Mouse (Mus musculus) stomach, embryonic 15.5 days (tissue): ENCODE data around the gene Hmgn2. TPM values are rescaled to one million over a fixed set of nuclear protein-coding genes. Genes with fewer than 3 reads are reported as not detected.

ENCODE experiments used
- ATAC-seq: fragments of 200-750 bp; cut with Nextera tagmentation; 2 replicates; pipeline ENCODE4 v1.8.0; 2017; ENCODE audit warnings: low read depth, moderate number of reproducible peaks, moderate TSS enrichment; ENCODE audit not compliant: insufficient read depth, low FRiP score
- H3K27ac ChIP-seq: fragments of 300-500 bp; sonication (generic); 2 replicates; pipeline ENCODE4 v1.5.1; 2015; ENCODE audit warnings: mild to moderate bottlenecking, inconsistent platforms
- H3K27me3 ChIP-seq: fragments of 300-500 bp; sonication (generic); replicated peaks from 2 replicates; pipeline ENCODE4 v1.6.1; 2015; ENCODE audit warnings: inconsistent platforms
- H3K36me3 ChIP-seq: fragments of 300-500 bp; sonication (generic); 2 replicates; pipeline ENCODE4 v1.6.1; 2015; ENCODE audit warnings: inconsistent platforms
- H3K4me1 ChIP-seq: fragments of 300-500 bp; sonication (generic); 2 replicates; pipeline ENCODE4 v1.6.1; 2015; ENCODE audit warnings: inconsistent platforms
- H3K4me2 ChIP-seq: fragments of 300-500 bp; sonication (generic); 2 replicates; pipeline ENCODE4 v1.6.1; 2015; ENCODE audit warnings: mild to moderate bottlenecking, inconsistent platforms
- H3K4me3 ChIP-seq: fragments of 300-500 bp; sonication (generic); replicated peaks from 2 replicates; pipeline ENCODE4 v1.5.1; 2015; ENCODE audit warnings: inconsistent platforms
- H3K9ac ChIP-seq: fragments of 300-500 bp; sonication (generic); 2 replicates; pipeline ENCODE4 v1.6.1; 2015; ENCODE audit warnings: inconsistent platforms
- H3K9me3 ChIP-seq: fragments of 300-500 bp; sonication (generic); 2 replicates; pipeline ENCODE4 v1.6.1; 2016; ENCODE audit warnings: inconsistent platforms
- WGBS: fragments of 180-500 bp; shearing (Covaris S2); methylation state at CpG from one replicate; pipeline ENCODE4 v1.1.7; 2015; 5-methylcytosine and 5-hydroxymethylcytosine counted together
- polyA plus RNA-seq: library from polyadenylated mRNA; unstranded; fragments of >200 nt; fragmentation: Nextera tagmentation; extraction: Ambion mirVana; gene quantifications from 2 replicates; pipeline ENCODE4 v1.2.1, GENCODE M21; 2015

Hmgn2 gene
- polyA plus RNA-seq, 1 experiment from 2014 or later, result 1,858 TPM

DNA sequence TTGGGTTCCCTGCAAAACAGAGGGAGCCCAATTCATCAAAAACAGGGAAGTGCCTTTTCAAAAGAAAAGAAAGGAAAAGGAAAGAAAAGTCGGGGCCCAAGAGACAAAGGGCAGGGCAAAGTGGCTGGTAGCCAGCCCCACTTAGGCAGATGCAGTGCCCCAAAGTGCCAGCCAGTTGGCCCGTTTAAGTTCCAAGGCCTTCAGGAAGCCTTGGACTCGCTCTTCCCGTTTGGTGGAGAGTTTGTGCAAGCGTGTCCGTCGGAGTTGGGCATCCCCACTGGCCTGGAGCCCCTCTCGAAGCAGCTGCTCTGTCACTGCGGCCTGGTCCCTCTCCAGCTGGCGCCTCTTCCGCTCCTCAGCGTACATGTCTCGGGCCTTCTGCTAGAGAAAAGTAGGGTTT is 2.4 kb upstream of the Hmgn2 start:
- Histone ChIP-seq H3K4me1 (peaks cover 17% of the 10 kb centered on the region), H3K9me3 (no peaks in the 10 kb centered on the region), H3K4me2 (no peak overlapping the region), H3K4me3 (no peak overlapping the region), H3K27ac (no peak overlapping the region), H3K9ac (no peak overlapping the region), H3K36me3 (peaks cover 10% of the 10 kb centered on the region), H3K27me3 (no peaks in the 10 kb centered on the region)
- WGBS, result 88% methylated on average over 13 of the region's 13 CpGs
- ATAC-seq, result no peak

DNA sequence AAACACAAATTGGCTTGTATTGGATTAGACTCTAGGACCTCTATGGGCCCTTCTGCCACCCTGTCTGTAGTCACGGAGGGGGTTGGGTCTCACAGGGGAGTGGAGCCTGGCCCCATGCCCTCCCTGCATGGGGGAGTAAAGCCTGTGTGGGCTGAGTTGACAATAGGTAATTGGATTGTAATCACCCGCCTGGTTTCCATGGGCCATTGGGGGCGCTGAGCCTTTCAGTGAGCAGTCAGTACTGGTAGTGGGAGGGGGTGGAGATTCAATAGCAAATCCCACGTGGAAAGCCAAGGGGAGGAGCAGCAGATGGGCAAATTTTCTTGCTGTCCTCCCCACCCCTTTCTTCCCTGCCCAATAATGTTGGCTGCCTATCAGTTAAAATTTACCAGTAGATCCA is 1.7 kb upstream of the Hmgn2 start:
- no peak overlapping the region for H3K4me2 ChIP-seq
- 45% methylated on average over 4 of the region's 4 CpGs for WGBS
- H3K36me3 ChIP-seq, result peaks cover 11% of the 10 kb centered on the region
- H3K4me3 ChIP-seq, result no peak overlapping the region
- no peaks in the 10 kb centered on the region for H3K27me3 ChIP-seq
- H3K4me1 ChIP-seq, result peaks cover 17% of the 10 kb centered on the region
- H3K9ac ChIP-seq, result no peak overlapping the region
- no peak for ATAC-seq
- H3K27ac ChIP-seq, result no peak overlapping the region
- no peaks in the 10 kb centered on the region for H3K9me3 ChIP-seq

DNA sequence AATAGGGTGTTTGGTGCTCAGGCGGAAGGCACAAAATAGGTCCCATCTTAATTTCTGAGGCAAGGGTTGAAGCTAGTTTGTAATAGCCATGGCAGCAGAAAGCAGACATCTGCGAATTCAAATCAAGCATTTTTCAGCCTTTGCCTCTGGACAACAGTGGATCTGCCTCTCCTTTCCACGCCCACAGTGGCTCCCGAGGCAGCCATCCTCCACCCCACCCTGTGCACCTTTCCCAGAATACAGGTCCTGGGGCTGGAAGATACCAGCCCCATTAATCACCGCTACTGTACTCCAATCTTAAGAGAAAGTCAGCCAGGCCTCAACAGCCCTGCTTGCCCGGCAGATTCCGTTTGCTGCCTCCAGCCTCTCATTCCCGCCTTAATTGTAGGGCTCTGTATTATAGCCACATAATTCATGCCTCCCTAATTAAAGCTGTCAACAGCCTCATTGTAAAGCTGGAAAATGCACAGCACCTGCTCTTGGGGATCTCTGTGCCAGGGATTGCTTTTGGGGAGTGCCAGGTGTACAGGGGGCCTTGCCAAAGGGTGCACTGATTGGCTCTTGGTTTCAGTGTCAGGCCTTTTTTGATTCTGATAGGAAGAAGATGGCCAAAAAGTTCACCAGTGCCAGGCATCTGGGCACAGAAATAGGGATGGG is 792 bp upstream of the Hmgn2 start:
- peaks cover 17% of the 10 kb centered on the region for H3K4me1 ChIP-seq
- peak overlapping the region; percentile 97; the same call in 1 of the 2 replicates for H3K4me2 ChIP-seq
- H3K9ac ChIP-seq, result no peak overlapping the region
- 46% methylated on average over 8 of the region's 8 CpGs for WGBS
- ATAC-seq, result no peak
- H3K4me3 ChIP-seq, result no peak overlapping the region
- no peaks in the 10 kb centered on the region for H3K9me3 ChIP-seq
- peak overlapping the region; percentile 100 for H3K27ac ChIP-seq
- H3K36me3 ChIP-seq, result peaks cover 13% of the 10 kb centered on the region
- H3K27me3 ChIP-seq, result no peaks in the 10 kb centered on the region

DNA sequence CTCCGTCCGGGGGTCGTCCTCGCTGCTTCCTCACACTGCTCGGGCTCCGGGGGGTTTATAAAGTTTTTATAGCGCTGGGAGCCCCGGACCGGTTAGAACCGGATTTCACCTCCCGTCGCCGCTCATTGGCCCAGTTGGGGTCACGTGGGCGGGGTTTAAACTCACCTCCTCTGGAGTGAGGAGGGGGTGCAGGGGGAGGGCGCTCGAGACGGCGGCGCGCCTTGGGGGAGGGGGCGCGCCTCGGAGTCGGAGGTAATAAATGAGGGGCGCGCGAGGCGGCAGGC is 642 bp downstream of the Hmgn2 start:
- under 1% methylated on average over 29 of the region's 29 CpGs for WGBS
- Histone ChIP-seq H3K4me1 (peaks cover 17% of the 10 kb centered on the region), H3K36me3 (peaks cover 22% of the 10 kb centered on the region), H3K4me3 (peak overlapping the region; percentile 75), H3K27ac (peak overlapping the region; percentile 100), H3K9me3 (no peaks in the 10 kb centered on the region), H3K27me3 (no peaks in the 10 kb centered on the region), H3K4me2 (peak overlapping the region; percentile 97), H3K9ac (peak overlapping the region; percentile 92)
- ATAC-seq, result peak; percentile 84

DNA sequence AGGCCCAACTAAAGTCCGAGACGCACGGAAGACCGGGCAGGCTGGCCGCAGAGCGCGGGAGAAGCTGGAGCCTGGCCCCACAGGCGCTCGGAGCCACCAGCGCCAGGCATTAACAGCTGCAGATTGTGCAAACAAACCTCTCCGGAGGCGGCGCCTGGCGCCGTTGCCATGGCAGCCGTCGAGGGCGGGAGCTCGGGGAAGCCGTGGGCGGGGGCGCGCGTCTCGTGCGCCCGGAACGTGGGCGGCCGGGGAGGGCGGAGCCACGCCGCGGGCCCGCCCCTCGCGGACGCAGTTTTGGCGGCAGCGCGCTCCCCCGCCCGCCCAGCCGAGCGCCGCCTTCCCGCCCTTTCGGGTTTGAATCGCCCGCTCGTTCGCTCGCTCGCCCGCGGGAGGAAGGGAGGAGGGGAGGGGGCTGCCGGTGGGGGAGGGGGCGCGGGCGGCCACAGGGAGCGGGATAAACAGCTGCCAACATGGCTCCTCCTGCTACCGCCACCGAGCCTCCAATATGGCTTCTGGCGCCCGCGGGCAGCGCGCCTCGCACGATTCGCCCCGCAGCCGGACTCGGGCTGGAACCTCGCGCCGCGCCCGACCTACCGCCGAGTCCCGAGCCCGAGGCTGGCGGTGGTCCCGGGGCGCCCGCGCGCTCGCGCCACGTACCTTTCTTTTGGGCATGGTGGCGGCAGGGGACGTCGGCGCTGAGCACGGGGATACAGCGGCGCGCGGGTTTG is 1.1 kb downstream of the Hmgn2 start:
- Histone ChIP-seq H3K4me1 (peaks cover 17% of the 10 kb centered on the region), H3K36me3 (peaks cover 22% of the 10 kb centered on the region), H3K4me3 (peak overlapping the region; percentile 75), H3K9ac (peak overlapping the region; percentile 92), H3K9me3 (no peaks in the 10 kb centered on the region), H3K4me2 (peak overlapping the region; percentile 97), H3K27me3 (no peaks in the 10 kb centered on the region), H3K27ac (peak overlapping the region; percentile 100)
- peak; percentile 81 for ATAC-seq
- under 1% methylated on average over 88 of the region's 101 CpGs for WGBS

DNA sequence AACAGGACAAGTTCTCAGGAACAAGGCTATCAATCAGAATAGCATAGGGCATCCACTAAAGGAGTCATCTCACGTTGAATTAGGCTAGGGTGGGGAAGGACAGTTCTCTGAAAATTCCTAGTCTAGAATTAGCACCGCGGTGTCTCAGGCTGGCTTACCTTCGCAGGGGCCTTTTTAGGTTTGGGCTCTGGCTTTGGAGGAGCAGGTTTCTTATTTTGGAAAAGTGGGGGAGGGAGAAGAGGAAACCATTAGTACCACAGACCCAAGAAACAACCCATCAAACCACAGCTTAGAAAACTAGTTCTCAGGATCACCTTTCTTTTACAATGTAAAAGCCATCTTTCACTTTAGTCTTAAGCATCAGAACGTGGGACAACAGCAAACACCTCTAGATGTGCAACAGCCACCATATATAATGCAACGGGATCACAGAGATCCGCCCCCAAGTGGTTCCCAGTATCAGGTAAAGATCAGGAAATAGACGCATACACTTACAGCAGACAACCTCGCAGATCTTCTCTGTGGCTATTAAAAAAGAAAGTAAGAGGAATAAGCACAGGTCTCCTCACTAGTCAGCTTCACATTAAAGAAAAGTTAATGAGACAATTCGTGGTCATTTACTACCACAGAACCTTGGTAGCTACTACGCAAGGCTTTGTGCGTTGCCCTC is 2.0 kb downstream of the Hmgn2 start:
- H3K27ac ChIP-seq, result peak overlapping the region; percentile 52; the same call in 1 of the 2 replicates
- WGBS, result 29% methylated on average over 12 of the region's 12 CpGs
- H3K4me2 ChIP-seq, result peak overlapping the region; percentile 58
- H3K4me1 ChIP-seq, result peaks cover 17% of the 10 kb centered on the region
- peaks cover 22% of the 10 kb centered on the region for H3K36me3 ChIP-seq
- no peaks in the 10 kb centered on the region for H3K9me3 ChIP-seq
- peak overlapping the region; percentile 75 for H3K4me3 ChIP-seq
- H3K27me3 ChIP-seq, result no peaks in the 10 kb centered on the region
- ATAC-seq, result no peak
- peak overlapping the region; percentile 2; the same call in 1 of the 2 replicates for H3K9ac ChIP-seq

DNA sequence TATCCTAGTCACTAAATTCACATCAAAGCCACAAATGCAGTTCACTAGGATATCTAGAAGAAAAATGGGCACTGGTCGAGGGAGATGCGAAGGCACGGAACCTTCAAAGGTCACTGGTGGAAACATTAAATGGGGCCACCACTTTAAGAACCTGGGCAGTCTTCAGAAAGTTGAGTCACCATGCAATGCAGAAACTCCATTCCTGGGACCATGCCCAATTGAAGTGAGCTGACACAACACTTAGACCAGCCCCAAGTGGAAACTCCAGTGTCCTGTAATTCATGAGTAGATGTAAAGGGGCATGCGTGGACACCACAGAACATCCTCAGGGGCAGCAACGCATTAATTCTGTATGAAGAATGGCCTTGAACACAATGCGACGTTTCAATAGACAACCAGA is 5.9 kb downstream of the Hmgn2 start:
- Histone ChIP-seq H3K27ac (no peak overlapping the region), H3K9me3 (no peaks in the 10 kb centered on the region), H3K4me1 (peaks cover 6% of the 10 kb centered on the region; the same call in 1 of the 2 replicates), H3K9ac (no peak overlapping the region), H3K27me3 (no peaks in the 10 kb centered on the region), H3K36me3 (peaks cover 22% of the 10 kb centered on the region), H3K4me2 (no peak overlapping the region), H3K4me3 (no peak overlapping the region)
- WGBS, result 80% methylated on average over 7 of the region's 7 CpGs
- ATAC-seq, result no peak

DNA sequence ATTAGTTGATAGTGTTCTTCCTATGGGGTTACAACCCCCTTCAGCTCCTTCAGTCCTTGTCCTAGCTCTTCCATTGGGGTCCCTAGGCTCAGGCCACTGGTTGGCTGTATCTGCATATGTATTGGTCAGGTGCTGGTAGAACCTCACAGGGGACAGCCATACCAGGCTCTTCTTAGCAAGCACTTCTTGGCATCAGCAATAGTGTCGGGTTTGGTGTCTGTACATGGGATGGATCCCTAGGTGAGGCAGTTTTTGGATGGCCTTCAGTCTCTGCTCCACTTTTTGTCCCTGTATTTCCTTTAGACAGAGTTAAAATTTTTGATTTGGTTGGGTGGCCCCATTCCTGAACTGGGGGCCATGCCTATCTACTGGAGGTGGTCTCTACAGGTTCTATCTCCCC is 9.6 kb downstream of the Hmgn2 start:
- no peak for ATAC-seq
- Histone ChIP-seq H3K4me2 (no peak overlapping the region), H3K4me3 (no peak overlapping the region), H3K27me3 (no peaks in the 10 kb centered on the region), H3K4me1 (no peaks in the 10 kb centered on the region), H3K27ac (no peak overlapping the region), H3K9me3 (no peaks in the 10 kb centered on the region), H3K36me3 (peaks cover 6% of the 10 kb centered on the region), H3K9ac (no peak overlapping the region)
- 81% methylated on average over 1 of the region's 1 CpGs for WGBS

DNA sequence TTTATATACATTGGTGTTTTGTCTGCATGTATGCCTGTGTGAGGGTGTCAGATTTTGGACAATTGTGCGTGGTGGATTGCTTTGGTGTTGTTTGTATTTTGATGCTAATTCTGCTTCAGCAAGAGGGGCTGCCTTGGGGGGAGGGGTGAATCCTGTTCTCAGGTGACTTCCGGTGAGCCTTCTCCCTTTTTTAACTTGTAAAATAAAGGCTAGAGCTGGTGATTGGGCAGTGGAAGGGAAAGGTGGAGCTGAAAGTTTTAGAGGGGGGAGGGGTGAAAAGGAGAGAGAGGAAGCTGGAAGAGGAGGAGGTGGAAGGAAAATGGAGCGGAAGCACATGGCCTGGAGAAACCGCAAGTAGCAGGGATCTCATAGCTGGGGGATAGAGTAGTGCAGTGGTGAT is 12.1 kb downstream of the Hmgn2 start:
- no peak for ATAC-seq
- no peak overlapping the region for H3K4me2 ChIP-seq
- H3K9me3 ChIP-seq, result no peaks in the 10 kb centered on the region
- WGBS, result 83% methylated on average over 4 of the region's 4 CpGs
- no peaks in the 10 kb centered on the region for H3K27me3 ChIP-seq
- no peak overlapping the region for H3K4me3 ChIP-seq
- no peak overlapping the region for H3K9ac ChIP-seq
- no peak overlapping the region for H3K27ac ChIP-seq
- no peaks in the 10 kb centered on the region for H3K4me1 ChIP-seq
- no peaks in the 10 kb centered on the region for H3K36me3 ChIP-seq

DNA sequence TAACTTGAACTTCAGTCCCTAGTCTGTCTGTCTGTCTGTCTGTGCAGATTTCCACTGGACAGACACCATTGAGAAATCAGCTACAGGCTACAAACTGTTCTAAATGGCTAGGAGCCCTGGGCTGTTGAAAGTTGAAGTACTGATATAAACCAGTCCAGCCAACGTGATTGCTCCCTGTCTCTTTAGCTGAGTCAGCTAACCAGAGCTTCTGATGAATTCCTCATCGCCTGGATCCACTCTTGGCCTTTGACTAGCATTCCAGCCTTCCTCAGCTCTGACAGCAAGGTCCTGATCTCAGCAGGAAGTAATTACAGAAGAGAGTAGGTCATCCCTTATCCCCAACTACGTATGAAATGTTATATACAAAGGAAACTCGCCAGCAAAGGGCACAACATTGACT is 21.7 kb downstream of the Hmgn2 start:
- Histone ChIP-seq H3K9ac (no peak overlapping the region), H3K9me3 (no peaks in the 10 kb centered on the region), H3K36me3 (no peaks in the 10 kb centered on the region), H3K4me3 (no peak overlapping the region), H3K27me3 (no peaks in the 10 kb centered on the region), H3K4me1 (no peaks in the 10 kb centered on the region), H3K4me2 (no peak overlapping the region), H3K27ac (no peak overlapping the region)
- ATAC-seq, result no peak
- WGBS, result 35% methylated on average over 4 of the region's 4 CpGs

DNA sequence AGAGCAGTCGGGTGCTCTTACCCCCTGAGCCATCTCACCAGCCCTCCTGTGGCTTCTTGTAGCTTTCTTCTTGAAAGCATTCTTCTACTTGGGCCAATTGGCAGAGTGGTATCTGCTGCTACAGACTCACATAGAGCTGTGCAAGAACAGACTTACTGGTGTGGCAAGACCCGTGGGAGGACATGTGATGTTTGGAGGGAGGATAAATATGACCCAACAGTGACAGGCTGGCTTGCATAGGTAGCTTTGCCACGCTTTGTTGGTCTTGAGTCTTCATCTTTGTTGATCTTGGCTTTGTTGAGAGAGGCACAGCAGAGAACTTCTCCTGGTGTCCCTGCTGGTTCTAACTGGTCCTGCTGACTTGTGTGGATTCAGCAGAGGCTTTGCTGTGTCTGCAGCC is 24.7 kb downstream of the Hmgn2 start:
- Histone ChIP-seq H3K4me2 (no peak overlapping the region), H3K9ac (no peak overlapping the region), H3K9me3 (no peaks in the 10 kb centered on the region), H3K27me3 (no peaks in the 10 kb centered on the region), H3K36me3 (no peaks in the 10 kb centered on the region), H3K27ac (no peak overlapping the region), H3K4me3 (no peak overlapping the region), H3K4me1 (no peaks in the 10 kb centered on the region)
- no peak for ATAC-seq
- 66% methylated on average over 3 of the region's 3 CpGs for WGBS

DNA sequence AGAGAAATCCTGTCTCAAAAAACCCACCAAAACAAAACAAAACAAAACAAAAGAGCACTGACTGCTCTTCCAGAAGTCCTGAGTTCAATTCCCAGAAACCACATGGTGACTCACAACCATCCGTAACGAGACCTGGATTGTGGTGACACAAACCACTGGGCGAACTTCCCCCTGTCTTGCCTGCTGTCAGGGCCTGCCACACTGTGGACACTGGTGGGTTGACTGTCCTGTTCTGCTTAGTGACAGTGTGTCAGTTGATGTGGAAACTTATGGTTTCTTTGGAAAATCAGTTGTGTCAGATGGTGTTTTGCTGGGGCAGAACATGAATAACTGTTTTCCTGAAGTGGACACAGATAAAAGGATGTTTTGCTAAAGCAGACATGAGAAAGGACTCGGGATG is 25.8 kb downstream of the Hmgn2 start:
- Histone ChIP-seq H3K9ac (no peak overlapping the region), H3K36me3 (no peaks in the 10 kb centered on the region), H3K4me1 (no peaks in the 10 kb centered on the region), H3K27ac (no peak overlapping the region), H3K4me3 (no peak overlapping the region), H3K27me3 (no peaks in the 10 kb centered on the region), H3K9me3 (no peaks in the 10 kb centered on the region), H3K4me2 (no peak overlapping the region)
- no peak for ATAC-seq
- 91% methylated on average over 4 of the region's 4 CpGs for WGBS
